Mouse (Mus musculus): ENCODE data around the gene Mroh9.

DNA sequence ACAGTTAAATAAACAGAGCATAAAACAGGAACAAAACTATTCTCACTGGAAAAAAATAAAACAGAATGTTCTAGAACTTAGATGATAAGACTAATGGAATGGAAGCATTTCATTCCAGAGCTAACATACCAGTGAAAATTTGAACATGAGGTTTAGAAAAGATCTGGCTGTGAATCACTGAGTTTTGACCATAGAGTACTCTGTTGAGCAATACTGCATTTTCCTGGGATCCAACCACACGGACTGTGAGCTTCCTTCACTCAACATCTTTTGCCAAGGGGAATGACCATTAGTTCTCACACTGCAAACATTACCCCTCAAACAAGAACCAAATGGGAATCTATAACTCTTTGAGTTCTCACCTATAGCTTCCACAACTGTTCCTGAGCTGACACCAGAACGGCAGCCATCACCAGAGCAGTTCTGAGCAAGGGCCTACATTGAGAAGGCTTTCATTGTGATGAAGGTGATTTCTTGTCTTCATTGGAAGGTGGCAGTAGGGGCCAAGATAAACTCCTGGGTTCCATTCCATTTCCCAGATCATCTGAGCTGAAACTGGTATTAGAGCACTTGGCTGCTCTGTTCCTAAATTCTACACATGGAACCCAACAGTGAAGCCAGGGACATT, 99.2 kb downstream of the Mroh9 start:
- TF ChIP-seq CTCF (IDR thresholded peaks at IDR 0.05; ENCODE audit: extremely low read depth, insufficient read length, insufficient replicate concordance, low read depth, low read length): no peak
- TF ChIP-seq POLR2A (IDR thresholded peaks at IDR 0.05; ENCODE audit: low read depth, low read length): no peak
